Mouse (Mus musculus): ENCODE results near the gene Pxmp4.

Gene Pxmp4

DNA sequence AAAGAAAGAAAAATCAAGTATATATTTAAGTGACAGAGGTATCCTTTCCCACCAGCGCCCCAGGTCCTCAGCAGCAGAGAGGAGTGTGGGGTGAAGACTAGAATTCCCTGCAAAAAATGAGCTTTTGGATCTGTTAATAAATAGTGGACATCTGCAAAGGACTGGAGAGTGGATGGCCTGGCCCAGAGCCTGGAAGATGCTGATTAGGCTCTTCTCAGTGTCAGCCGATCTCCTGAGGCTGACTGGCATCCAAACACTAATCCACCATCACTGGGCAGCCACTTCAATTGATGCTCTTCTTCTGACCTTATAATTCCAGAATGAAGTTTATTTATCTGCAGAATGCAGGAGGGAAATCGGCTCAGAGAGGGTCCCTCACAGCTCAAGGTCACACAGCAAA is 30.5 kb downstream of the Pxmp4 start:
- DNase-seq (ENCODE audit: low spot score in 2 of 2): no peak

DNA sequence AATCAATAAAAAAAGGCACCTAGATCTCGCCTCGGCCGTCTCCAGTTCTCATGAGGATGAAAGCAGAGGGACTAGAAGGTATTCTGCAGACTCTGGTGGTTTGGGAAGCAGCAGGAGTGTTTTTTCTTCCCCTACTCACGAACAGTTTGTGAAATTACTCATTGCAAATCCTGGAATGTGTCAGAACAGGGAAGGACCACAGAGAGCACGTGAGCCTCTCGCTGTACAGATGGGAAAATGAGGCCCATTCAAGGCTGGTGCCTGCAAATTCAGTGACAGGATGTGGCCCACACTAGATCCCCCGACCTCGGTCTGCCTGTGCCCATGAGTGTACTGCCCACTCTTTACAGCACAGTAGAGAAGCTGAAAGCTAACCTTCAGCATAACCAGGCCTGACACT is 31.5 kb downstream of the Pxmp4 start:
- DNase-seq (ENCODE audit: low spot score in 2 of 2): no peak

DNA sequence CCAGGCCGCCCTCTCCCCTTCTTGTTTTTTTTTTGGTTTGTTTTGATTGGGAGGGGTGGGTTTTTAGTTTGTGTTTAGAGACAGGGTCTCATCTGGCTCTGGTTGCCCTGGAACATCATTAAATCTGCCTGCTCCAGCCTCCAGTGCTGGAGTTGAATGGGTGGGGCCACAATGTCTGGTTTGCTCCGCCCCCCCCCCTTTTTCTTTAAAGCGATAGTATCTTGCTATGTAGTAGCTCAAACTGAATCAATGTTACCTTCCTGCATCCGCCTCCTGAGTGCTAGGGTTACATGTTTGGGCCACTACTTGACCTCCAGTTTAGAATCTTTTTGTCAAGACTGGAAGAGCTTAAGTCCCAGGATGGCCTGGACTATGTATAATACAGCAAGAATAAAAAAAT is 32.2 kb downstream of the Pxmp4 start:
- DNase-seq (ENCODE audit: low spot score in 2 of 2): no peak

DNA sequence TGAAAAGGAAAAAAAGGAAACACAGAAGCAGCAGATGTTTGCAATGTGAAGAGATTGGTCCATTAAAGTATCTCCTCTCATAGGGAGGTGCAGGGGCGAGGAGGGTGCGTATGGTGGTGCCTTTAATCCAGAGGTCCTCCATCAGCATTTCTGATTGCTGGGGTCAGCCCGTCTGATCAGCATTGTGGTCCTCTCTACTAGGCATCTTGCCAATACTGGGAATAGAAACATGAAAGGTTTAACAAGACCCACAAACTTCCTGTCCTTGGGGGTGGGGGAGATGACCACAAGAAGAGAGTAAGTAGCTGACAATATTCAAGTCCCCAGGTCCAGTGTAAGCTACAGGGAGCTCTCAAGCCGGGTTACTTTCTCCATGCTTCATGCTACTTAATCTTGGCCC is 32.8 kb downstream of the Pxmp4 start:
- no peak for DNase-seq (ENCODE audit: low spot score in 2 of 2)

DNA sequence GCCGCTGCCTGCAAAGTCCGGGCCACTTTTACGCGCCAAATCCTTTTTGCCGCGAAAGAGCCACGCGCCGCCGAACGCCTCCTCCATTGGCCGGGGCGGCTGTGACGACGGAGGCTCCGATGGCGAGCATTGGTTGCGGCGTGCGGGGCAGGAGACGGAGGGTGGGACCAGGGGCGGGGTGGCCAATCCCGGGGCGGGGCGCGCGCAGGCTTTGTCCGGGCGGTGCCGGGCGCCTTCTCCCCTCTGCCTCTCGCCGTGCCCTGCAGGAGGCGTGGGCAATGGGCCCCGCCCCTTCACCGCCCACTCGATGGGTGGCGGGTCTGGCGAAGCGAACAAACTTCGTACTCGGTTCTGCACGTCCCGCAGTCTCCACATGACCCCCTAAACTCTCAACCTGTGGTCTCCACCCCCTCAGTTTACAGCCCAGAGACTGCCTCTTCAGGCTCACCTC is 33.6 kb downstream of the Pxmp4 start, which contains the start of gene E2f1:
Gene E2f1, minus strand, starts transcription at position 57 of the 451 bp plus-strand sequence.
- peak; percentile 94 to 96 for DNase-seq (ENCODE audit: low spot score in 2 of 2)

DNA sequence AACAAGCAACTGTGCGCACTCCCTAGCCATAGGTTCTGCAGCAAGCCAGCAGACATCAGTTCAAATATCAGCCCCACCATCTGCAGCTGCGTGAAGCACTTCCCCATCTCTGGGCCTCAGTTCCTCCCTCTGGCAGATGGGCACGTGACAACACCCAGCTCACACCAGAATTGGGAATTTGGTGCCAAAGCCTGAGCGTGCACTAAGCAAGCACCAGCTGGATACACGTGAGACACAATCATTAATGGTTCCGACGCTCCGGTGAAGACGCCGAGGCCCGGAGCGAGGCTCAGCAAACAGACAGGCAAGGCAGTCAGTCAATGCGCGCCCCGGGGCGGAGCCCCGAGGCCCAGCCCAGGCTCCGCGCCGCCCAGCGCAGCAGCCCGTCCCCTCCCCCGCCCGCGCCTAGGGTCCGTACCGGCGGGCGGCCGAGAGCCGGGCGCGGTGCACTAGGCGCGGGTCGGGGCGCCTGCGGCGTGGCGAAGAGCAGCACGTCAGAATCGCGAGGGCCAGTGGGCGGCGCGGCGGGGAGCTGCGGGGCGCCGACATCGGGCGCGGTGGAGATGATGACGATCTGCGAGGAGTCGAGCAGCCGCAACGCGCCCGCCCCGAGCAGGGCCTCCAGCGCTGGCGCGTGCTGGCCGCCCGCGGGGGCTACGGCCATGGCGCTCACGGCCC is 34.3 kb downstream of the Pxmp4 start:
- DNase-seq (ENCODE audit: low spot score in 2 of 2): peak; percentile 67 to 71

DNA sequence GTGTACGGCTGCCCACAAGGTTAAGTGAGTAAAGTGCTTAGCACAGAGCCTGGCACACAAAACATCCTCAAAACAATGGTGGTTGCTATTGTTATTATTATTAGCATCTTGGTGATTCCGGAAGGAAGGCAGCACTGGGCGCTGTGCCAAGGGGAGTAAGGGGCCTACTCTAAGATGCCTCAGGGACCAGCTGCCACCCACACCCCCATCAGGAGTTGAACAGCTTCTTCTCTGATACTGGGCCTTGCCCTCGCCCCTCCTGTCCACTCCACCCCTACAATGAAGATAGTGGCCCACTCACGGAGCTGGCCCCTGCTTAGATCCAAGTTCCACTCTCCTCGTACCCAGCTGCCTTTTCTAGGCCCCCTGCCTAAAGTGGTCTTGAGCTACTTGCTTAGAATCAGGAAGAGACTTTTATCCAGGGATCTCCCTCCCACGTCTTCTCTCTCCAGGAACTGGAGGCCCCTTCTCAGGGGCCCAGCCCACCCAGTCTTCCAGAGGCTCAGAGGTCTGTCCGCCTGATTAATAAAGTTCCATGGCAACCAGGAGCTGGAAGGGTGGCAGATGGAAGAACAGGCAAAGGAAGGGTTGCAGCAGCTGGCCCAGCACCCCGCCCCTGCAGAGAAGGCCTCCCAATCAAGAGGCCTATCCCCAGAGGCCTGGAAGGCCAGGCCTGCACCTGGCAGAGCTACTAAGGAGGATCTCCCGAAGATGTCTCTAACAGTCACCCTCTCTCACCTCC is 35.0 kb downstream of the Pxmp4 start:
- DNase-seq (ENCODE audit: low spot score in 2 of 2): peak; percentile 50 to 74

DNA sequence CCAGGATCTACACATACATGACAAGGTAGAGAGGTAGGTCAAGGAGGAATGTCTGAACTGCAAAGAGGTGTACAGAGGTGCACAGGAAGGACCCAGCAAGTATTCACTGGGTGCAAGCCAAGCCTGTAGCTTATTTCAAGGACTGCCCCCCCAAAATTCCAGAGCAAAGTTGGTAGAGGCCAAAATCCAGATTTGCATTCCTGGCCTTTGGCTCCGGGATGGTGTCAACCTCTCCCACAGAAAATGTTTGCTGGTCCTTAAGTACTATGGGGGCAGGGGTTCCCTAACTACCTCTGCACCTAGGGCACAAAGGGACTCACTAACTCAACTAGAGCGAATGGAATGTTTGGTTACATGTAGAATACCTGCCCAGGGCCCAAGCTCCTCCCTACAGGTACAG is 35.7 kb downstream of the Pxmp4 start:
- DNase-seq (ENCODE audit: low spot score in 2 of 2): no peak

DNA sequence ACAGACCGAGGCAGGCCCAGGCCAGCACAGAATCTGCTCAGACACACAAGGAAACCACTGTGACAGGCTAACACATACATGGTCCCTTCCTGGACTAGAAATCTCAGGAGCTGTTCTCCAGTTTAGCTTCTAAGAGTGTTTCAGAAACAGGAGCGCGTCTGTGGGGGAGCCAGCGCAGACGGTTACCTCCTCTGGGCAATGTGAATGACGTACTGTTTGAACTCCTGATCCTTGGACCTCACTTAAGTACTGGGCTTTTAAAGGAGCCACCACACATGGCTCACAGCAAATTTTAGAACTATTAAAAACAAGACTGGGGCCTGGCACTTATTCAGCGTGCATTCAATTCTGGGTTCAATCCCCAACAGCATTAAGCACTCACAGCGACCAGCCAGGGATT is 36.9 kb downstream of the Pxmp4 start:
- no peak for DNase-seq (ENCODE audit: low spot score in 2 of 2)

DNA sequence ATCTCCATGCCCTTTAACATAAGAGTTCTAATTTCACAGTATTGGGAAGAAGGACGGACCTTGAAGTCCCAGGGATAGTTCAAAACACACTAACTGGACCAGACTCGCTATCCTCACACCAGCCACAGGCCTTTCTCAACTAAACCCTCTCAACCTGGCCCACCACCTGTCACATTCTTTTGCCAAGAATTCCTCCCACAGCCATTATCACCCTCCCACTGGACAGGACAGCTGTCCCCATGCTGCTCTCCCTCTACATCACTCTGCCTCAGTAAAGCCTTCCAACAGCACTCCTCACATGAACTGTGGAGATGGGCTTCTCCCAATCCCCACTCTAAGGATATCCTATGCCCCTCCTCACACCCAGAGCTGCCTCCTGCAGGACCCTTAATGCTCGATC is 37.9 kb downstream of the Pxmp4 start:
- no peak for DNase-seq (ENCODE audit: low spot score in 2 of 2)

DNA sequence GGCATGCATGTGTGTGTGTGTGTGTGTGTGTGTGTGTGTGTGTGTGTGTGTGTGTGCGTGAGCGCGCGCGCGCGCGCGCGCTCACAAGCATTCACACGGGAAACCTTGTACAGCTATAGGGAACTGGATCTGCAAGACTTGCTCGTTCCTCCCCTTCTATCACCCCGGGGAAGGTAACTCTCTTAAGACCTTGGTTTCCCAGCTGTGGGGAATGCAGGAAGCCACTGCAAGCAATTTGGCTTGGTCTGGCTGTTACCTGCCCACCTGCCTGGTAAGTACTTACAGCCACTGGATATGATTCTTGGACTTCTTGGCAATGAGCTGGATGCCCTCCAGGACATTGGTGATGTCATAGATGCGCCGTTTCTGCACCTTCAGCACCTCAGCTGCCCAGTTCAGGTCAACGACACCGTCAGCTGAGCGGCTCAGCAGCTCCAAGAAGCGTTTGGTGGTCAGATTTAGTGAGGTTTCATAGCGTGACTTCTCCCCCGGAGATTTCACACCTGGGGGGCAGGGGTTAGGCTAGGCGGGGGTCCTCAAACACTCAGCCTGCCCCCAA is 39.8 kb downstream of the Pxmp4 start:
- DNase-seq (ENCODE audit: low spot score in 2 of 2): no peak

DNA sequence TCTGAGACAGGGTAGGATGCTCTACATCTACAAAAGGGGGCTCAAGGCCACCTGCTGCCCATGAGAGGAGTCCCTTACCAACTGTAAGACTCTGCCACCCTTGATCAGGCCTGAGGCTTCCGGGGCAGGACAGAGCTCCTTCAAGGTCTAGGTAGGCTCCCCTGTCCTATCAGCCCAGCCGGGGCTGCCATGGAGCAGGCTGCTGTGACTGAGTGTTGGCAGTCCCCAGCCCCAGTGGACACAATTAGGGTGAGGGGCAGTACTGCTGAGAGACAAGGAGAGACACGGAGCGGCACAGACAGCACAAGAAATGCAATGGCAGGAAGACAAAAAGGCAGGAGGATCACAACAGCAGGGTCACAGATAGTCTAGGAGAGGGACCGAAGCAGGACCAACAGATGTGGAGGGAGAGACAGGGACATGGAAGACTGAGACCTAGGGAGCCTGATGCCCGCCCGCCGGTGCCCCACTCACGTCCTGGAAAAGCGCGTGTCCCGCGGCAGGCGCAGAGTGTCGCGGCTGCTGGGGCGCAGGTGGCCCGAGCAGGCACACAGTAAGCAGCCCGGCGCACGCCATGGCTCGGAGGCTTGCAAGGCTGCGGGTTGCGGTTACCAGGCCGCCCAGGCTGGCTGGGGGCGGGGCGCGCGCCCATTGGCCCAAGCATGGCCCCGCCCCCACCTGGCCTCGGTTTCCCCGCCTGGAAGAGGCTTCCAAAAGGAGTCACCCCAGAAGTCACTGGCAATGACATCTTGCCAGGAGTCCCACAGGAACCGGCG is 45.1 kb downstream of the Pxmp4 start, which contains the start of gene Necab3:
Gene Necab3, minus strand, starts transcription at position 627 of the 776 bp plus-strand sequence.
- no peak for DNase-seq (ENCODE audit: low spot score in 2 of 2)

DNA sequence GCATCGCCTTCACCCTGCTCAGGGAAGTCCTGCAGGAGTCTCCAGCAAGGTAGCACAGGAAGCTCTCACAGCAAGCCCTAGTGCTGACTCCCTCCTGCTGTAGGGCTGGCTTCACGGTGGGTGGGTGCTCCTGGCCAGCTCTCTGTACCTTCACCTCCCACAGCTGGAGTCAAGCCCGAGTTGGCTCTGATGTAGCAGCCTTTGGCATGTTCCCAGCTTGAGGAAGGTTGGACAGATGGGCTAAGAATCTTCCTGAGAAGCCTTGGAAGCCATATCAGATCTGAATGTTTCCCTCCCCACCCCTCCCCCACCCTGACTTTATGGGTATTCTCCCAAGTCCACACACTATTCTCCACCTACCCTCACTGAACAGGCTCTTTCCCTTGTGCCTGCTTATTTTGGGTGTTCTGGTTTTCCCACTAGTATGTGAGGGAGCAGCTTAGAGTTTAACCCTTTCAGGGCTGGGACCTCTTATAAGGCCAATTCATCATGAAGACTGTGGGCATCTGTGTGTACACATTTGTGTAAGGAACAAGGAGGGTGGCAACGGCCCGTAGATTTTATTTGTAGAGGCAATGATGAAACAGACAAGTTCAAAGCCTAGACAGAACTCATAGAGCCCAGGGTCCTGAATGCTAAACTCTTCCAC is 46.2 kb downstream of the Pxmp4 start:
- peak in 1 of 2 experiments; percentile 60 for DNase-seq (ENCODE audit: low spot score in 2 of 2)

DNA sequence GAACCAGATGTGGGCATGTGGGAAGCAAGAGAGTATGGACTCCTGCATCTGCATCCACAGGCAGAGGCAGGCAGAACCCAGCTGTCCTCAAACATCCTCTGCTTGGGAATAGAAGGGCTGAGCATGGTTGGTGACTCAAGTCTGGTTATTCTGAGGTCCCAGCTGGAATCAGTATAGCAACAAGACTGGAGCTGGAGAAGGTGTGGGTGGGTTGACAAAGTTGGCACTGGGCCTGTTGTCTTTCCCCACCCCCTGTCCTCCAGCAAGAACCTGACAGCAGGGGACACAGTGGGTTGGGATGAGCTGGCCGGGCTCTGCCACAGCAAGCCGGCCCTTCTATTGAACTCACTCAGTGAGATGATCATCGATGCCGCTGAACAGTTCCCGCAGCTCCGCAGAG is 48.3 kb downstream of the Pxmp4 start:
- no peak for DNase-seq (ENCODE audit: low spot score in 2 of 2)

DNA sequence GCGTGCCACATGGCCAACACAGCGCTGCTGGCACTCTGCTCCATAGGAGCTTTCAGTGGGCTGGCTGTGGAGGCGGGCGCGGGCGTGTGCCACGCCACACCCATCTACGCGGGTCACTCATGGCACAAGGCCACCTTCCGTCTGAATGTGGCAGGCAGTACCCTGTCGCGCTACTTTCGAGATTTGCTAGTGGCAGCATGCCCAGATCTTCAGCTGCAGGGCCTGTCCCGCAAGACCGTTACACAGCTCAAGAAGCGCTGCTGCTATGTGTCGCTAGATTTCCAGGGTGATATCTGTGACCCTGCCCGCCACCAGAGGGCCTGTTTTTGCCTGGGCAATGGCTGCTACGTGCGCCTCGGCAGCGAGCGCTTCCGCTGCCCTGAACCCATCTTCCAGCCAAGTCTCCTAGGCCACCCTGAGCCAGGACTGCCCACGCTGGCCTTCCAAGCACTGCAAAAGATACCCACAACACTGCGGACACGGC is 51.0 kb downstream of the Pxmp4 start:
- peak; percentile 57 to 67 for DNase-seq (ENCODE audit: low spot score in 2 of 2)

DNA sequence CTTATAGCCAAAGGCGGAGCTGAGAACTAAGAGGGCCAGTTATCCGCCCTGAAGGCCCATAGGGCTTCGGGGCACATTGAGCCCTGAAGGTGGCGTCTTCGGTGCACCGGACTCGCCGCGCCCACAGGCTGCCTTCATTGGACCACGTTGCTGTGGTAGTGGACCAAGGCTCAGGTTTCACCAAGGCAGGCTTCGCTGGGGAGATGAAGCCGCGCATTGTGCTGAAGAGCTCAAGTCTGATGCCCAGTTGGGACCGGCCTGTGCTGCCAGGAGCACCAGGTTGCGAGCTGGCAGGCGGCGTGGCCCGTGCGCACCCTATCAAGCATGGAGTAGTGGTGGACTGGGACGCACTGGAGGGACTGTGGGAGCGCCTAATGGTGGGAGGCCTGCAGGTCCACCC is 51.6 kb downstream of the Pxmp4 start:
- DNase-seq (ENCODE audit: low spot score in 2 of 2): no peak

DNA sequence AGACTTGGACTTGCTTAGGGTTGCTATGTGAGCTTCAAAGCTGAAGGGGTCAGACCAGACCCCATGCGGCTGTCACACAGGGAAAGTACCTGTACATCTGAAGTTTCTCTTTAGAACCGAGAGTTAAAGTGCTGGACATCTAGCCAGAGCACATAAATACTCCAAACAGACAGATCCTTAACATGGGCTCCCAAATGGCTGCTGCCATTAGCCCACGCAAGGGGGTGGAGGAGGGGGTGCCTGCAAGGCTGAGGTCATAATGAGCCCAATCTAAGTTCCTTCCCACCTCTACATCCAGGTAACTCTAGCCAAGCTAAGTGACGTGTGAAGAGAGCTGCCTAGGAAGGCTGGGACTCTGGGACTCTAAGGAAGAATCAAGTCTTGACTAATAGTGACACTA is 52.0 kb downstream of the Pxmp4 start, which contains the start of gene Actl10:
Gene Actl10, plus strand, starts transcription at position 301 of the 400 bp plus-strand sequence.
- no peak for DNase-seq (ENCODE audit: low spot score in 2 of 2)

DNA sequence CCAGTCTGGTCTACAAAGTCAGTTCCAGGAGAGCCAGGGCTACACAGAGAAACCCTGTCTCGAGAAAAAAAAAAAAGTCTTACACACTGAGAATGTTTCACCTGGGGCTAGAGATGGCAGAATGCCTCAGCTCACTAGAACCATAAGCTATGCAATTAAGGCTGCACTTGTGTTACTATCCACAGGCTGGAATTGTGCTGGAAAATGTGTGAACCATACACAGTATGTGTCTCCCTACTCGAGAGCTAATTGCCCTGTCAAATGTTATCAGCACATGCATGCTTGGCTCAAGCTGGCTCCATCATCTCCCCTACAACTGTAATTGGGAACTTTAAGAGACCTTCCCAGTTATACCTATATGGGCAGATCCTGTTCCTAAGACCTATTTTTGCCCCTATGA is 52.6 kb downstream of the Pxmp4 start:
- no peak for DNase-seq (ENCODE audit: low spot score in 2 of 2)

DNA sequence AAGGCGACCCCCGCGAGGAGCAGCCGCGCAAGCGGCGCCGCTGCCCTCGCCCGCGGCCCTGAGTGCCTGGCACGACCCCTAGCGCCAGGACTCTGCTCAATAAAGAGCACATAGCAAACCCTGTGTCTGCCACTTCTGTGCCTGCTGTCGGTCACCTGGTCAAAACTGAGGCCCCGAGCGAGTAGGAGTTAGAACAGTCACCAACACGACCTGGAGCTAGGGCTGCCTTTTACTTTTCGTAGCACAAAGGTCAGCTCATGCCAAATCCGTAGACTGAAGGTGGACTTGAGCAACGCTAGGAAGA is 53.7 kb downstream of the Pxmp4 start:
- no peak for DNase-seq (ENCODE audit: low spot score in 2 of 2)

DNA sequence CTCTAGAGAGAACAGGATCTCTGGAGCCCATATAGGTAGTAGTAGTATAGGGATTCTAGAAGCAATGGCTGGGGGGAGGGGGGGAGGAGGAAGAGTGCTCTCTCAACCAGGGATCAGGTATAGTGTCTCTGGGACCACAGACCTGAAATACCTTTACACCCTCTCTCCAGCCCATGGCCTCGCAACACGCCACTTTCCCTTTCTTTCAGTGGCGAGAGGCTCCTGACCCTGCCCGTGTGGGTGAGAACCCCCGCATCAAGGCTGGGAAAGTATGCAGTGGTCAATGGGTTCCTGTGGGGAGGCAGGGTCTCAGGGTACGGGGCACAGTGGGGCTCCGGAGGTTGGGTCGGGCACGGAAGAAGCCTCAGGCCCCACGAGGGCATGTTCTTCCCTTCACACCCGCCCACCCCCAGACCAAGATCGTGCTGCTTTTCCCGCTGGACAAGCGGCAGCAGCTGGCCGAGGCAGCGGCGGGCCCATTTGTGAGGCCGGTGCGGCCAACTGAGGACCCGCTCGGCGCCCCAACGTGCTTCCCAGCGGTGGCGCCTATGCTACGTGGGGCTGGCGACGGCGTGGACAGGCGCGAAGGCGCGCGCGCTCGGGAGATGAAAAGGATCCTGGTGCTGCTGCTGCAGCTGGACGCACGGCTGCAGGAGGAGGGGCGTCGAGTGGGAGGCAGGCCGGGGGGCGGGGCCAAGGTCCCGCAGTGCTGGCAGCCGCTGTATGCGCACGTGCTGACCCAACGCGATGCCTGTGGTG is 54.2 kb downstream of the Pxmp4 start:
- DNase-seq (ENCODE audit: low spot score in 2 of 2): peak; percentile 71 to 72

DNA sequence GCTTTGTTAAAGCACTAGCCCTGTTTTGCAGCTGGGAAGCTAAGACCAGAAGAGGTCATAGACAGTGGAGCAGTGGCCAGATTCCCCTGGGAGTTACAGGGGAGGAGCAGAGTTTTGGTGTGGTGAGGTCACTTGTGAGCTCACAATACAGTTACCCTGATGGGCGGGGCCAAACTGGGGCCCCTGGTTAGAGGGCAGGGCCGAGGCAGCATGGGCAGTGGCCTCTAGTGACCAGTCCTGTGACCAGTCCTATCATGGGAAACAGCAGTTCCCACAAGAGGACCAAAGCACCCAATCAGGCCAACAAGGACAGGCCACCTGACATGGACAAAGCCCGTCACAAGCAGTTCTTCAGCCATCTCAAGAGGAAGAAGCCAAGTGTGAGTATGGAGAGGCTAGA is 54.8 kb downstream of the Pxmp4 start:
- no peak for DNase-seq (ENCODE audit: low spot score in 2 of 2)
